Mouse (Mus musculus): Measurements from ENCODE around the gene 2310046K23Rik. TPM values are rescaled to one million over a fixed set of nuclear protein-coding genes. Genes with fewer than 3 reads are reported as not detected.

2310046K23Rik gene
- total RNA-seq (2023) = not detected in 2 replicates

GRCm38 (mm10) chr3:92534411-92534810 lies at the start of gene 2310046K23Rik:
2310046K23Rik (minus strand) TSS chr3:92534511.

DNA sequence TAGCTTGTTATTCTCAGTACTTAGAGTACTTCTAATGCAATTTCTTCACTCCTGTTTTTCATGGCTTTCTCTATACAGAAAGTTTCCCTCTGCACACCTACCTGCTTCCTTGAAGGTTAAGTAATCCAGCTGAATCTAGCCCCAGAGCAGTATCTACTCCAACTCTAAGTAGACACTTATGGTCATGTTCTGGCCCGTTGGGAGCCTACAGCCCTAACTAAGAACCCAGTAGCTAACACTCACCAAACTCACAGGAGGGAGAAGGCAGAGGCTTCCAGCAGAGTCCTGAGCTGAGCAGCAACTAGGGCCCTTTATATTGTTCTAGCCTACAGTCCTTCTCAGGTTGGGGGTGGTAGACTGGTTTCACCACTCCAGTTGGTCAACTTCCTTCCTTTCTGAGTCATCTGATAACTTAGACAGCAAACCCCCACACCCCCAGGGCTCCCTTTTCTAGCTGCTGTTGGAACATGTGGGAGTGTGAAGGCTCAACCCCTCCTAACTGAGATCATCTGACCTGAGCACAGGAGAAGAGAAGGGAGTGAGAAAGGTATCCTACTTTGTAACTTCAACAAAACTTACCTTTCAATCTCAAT lies 39.2 kb upstream of the 2310046K23Rik start, which contains the start of gene Ivl:
Gene Ivl, minus strand, starts transcription at position 287 of the 593 bp plus-strand sequence.

DNA sequence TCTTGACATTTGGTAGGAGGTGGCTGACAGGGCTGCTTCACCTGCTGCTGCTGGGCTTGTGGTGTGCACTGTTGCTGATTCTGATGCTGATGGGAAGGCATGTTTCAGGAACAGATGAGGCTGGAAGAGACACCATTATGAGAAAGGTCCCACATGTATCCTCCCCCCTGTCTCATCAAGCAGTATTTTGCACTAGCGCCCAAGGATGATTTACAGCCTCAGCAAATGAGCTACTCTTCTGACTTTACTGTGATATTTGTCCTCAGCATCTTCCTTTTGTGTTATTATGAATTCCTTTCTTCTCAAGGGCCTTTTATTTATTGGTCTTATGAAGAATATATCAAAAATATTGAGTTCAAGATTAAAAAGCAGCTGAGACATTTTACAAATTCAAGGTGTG lies 33.9 kb downstream of the 2310046K23Rik start, which contains the start of gene Sprr4:
Gene Sprr4, minus strand, starts transcription at position 101 of the 400 bp plus-strand sequence.

DNA sequence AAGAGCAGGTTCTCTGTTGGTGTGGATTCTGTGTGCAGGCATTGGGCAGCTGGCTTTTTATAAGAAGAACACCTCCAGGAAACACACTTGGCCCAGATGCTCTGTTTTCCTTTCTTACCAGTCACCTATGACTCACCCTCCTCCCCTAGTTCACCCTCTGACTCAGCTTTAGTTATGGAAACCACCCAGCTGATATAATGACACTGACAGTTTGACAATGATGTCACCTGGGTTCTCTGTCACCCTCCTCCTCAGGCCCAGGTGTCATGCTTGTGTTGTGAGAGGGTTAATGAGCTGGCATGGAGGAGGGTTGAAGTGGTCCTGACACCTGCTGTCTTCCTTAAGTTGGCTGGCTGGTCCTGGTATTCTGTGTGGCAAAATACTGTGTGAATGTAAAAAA lies 48.4 kb downstream of the 2310046K23Rik start, which contains the start of gene Sprr1a:
Gene Sprr1a, minus strand, starts transcription at position 33 of the 400 bp plus-strand sequence.

Other genes starting within 250 kb of the 2310046K23Rik start
- gene Sprr2a3, start 249.1 kb downstream of the 2310046K23Rik start, total RNA-seq (2023) = not detected in 2 replicates
- not detected in 2 replicates for gene Sprr2b, start 217.9 kb downstream of the 2310046K23Rik start, total RNA-seq (2023)
- not detected in 2 replicates for gene Sprr2d, start 195.4 kb downstream of the 2310046K23Rik start, total RNA-seq (2023)
- gene Sprr2e, start 182.4 kb downstream of the 2310046K23Rik start, total RNA-seq (2023) = not detected in 2 replicates
- not detected in 2 replicates for gene Sprr2f, start 169.3 kb downstream of the 2310046K23Rik start, total RNA-seq (2023)
- gene Sprr2h, start 148.8 kb downstream of the 2310046K23Rik start, total RNA-seq (2023) = not detected in 2 replicates
- gene Sprr2i, start 126.5 kb downstream of the 2310046K23Rik start, total RNA-seq (2023) = not detected in 2 replicates
- gene Sprr2j-ps, start 116.4 kb downstream of the 2310046K23Rik start, total RNA-seq (2023) = not detected in 2 replicates
- 2.2 TPM in 1 of 2 replicates, not detected in the other for gene Gm9774, start 105.1 kb downstream of the 2310046K23Rik start, total RNA-seq (2023)
- not detected in 2 replicates for gene Sprr2k, start 101.9 kb downstream of the 2310046K23Rik start, total RNA-seq (2023)
- gene Sprr1b, start 95.7 kb downstream of the 2310046K23Rik start, total RNA-seq (2023) = not detected in 2 replicates
- not detected in 2 replicates for gene Sprr3, start 75.8 kb downstream of the 2310046K23Rik start, total RNA-seq (2023)
- not detected in 2 replicates for gene Sprr1a, start 48.6 kb downstream of the 2310046K23Rik start, total RNA-seq (2023)
- gene Sprr4, start 34.0 kb downstream of the 2310046K23Rik start, total RNA-seq (2023) = not detected in 2 replicates
- not detected in 2 replicates for gene Ivl, start 39.2 kb upstream of the 2310046K23Rik start, total RNA-seq (2023)
- gene Smcp, start 54.5 kb upstream of the 2310046K23Rik start, total RNA-seq (2023) = not detected in 2 replicates
- gene 2210017I01Rik, start 73.0 kb upstream of the 2310046K23Rik start, total RNA-seq (2023) = not detected in 2 replicates
- not detected in 2 replicates for gene Lce6a, start 87.1 kb upstream of the 2310046K23Rik start, total RNA-seq (2023)
- not detected in 2 replicates for gene Lce1a1, start 113.8 kb upstream of the 2310046K23Rik start, total RNA-seq (2023)
- not detected in 2 replicates for gene Lce1b, start 122.4 kb upstream of the 2310046K23Rik start, total RNA-seq (2023)
- gene Lce1a2, start 135.8 kb upstream of the 2310046K23Rik start, total RNA-seq (2023) = not detected in 2 replicates
- gene Lce1c, start 144.7 kb upstream of the 2310046K23Rik start, total RNA-seq (2023) = not detected in 2 replicates
- gene Lce1d, start 152.7 kb upstream of the 2310046K23Rik start, total RNA-seq (2023) = not detected in 2 replicates
- gene Lce1e, start 174.6 kb upstream of the 2310046K23Rik start, total RNA-seq (2023) = not detected in 2 replicates
- not detected in 2 replicates for gene Lce1f, start 185.8 kb upstream of the 2310046K23Rik start, total RNA-seq (2023)
- not detected in 2 replicates for gene Gm38119, start 204.6 kb upstream of the 2310046K23Rik start, total RNA-seq (2023)
- not detected in 2 replicates for gene Lce1g, start 217.8 kb upstream of the 2310046K23Rik start, total RNA-seq (2023)
- gene Lce1h, start 230.6 kb upstream of the 2310046K23Rik start, total RNA-seq (2023) = not detected in 2 replicates
- gene Lce1i, start 244.4 kb upstream of the 2310046K23Rik start, total RNA-seq (2023) = not detected in 2 replicates